Mouse (Mus musculus) liver, postnatal 0 days (tissue): ENCODE measurements around the gene Spry2.

Experiments used
- CTCF ChIP-seq: sonication (generic); IDR thresholded peaks from 2 replicates; pipeline ENCODE4 v1.5.1; 2016; ENCODE audit warnings: antibody characterized with exemption, low read depth
- EP300 ChIP-seq: IDR thresholded peaks from 2 replicates; pipeline ENCODE4 v1.6.1; 2016; ENCODE audit warnings: antibody characterized with exemption, low read depth, mild to moderate bottlenecking

DNA sequence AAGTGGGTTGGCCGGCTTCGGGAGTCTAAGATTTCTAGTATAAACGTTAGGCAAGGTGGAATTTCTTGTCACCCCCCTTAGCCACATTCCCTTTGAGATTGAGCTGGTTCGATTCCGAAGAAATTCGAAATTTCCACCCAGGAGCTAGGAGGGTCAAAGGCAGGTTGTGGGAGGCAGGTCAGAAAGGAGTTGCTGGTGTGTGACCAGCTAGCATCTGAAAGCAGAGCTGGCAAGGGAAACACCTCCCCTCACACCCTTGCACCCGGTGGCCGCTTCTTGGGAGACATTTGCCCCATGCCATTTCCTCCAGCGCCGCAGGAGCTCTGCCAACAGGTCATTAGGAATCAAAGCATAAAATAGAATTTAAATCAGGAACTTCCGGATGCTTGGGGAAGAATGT lies 2.5 kb upstream of the Spry2 start:
- TF ChIP-seq CTCF (no peak), EP300 (no peak)
